Mouse (Mus musculus): ENCODE measurements around the gene Nalcn. TPM values are rescaled to one million over a fixed set of nuclear protein-coding genes. Genes with fewer than 3 reads are reported as not detected.

Nalcn gene
- total and polyA plus RNA-seq, 3 experiments, result 0.03 TPM; not detected in 2

Other genes with a start within 250 kb of the Nalcn start
- gene Itgbl1, start 32.8 kb upstream of the Nalcn start, total RNA-seq (2012; rRNA removed), result not detected in 2 replicates
- not detected for gene Itgbl1, start 32.8 kb upstream of the Nalcn start, polyA plus RNA-seq (2012; ENCODE audit: insufficient read depth in 1 of 2, insufficient read length in 2 of 2, low read depth in 1 of 2, low replicate concordance in 2 of 2, missing spikeins in 1 of 2)